Mouse (Mus musculus) ovary, postnatal 36 days (tissue): ENCODE data around the gene Nsl1.
A peak's percentile ranks its signal among the peaks of the same experiment; 100 is the strongest.

ENCODE experiments used
- DNase-seq: peaks from one replicate; pipeline ENCODE4 v3.0.0; 2022; ENCODE audit warnings: low spot score, mixed read lengths

The Nsl1 gene

DNA sequence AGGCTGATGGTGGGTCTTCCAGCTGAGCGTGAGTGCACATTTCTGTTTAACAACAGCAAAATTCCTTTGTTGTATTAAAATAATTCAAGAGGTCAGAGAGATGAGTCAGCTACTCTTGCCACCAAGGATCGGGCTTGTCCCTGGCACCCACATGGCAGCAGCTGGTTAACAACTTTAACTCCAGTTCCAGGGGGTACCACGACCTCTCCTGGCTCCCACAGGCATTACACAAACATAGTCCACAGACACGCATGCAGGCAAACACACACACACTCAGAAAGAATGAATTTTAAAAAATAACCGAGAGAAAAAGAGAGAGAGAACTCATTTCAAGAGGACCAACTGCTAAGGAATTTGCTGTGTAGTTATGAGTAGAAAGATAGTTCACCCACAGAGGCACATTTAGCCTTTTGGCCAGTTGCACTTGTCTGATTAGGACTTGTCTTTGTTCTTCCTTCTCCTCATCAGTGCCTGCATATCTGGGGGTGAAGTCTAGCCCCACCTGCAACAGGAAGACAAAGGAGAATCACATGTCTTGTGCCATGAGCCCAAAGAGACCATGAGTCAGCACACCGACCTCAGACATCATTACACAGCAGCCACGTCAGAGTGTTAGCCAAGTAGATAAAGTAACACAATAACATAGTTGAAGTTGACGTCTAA is 7.8 kb upstream of the Nsl1 start:
- no peak for DNase-seq

DNA sequence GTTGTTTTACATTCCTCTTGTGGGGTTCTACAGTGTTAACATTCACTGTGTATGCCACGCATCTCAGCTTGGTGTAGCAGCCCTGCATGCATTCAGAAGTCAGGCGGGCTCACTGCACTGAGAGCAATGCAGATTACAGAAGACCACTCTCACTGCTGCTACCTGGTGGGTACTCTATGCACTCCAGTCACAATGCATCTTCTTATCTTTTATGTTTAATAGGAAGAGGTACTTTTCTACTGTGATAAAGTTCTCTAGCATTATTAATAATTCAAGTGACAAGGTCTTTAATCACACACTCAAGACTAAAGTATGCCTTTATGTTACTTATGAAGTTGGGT is 7.3 kb upstream of the Nsl1 start:
- DNase-seq: no peak

DNA sequence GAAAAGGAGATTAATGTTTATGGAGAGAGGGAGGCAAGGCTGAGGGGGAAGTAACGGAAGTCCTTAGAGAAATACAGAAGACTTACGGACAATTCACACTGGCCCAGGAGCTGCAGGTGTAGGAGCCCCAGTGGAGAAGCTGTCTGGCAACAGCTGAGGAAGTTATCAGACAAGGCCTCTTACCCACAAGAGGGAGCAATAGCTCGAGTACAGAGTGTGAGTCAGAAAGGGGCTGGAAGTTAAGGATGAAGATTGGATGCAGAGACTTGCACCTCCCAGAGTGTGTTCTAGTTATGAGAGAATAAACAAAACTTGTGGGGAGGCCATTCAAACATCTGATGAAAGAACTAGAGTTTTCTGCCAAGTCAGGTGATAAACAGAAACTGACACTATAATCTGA is 5.4 kb upstream of the Nsl1 start:
- DNase-seq: no peak

DNA sequence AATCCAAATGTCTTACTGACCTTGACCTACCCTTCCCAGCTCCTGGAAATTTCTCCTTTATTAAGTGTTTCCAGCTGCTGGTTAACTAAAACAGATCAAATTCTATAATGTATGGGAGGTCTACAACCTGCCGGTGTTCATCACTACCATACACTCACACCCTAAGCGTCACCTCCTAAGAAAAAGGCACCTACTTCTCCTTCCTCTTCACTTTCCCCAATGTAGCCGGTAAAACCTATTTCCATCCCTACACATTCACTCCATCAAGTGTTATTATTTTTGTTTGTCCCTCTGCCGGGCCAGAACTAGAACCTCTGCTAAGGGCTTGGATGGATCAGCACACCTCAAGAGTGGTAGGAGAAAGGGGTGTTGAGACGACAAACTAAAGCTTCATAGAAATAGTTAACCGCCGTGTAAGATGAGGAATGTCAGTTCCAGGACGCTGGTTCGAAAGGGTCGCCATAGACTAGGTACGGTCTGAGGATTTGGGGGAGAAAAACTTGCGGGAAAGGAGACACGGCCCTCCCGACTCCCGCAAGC is 501 bp upstream of the Nsl1 start:
- DNase-seq: no peak

DNA sequence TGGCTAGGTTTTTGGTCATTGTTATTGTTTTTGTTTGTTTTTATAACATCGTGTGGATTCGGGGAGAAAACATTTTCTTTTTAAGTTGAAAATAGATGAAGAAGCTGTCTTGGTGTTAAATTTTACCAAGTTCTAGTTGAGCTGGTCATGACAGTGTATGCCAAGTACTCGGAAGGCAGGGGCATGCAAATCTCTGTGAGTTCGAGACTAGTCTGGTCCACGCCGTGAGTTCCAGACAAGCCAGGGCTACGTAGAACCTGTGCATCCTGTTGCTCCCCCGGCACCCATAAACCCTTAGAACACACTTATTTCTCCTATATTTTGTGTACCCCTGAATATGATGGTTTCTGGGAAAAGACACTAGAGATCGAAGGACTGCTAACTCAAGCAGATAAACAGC is 888 bp downstream of the Nsl1 start:
- no peak for DNase-seq

DNA sequence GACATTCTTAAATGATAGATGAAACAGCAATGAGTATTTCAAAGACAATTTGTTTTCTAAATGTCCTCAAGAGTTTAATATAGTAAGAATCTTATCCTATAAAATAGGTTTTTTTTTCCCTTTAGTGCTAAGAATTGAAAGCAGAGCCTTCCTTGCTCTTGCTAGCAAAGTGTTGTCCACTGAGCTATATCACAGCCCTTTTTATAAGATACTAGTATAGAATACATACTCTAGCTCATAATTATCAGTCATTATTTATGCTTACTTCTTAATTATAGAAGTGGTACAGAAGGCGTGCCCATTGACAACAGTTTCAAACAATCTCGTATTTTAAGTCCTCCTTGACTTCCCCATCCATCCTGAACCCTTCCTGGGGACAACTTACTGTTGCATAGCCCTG is 1.7 kb downstream of the Nsl1 start:
- DNase-seq: no peak

DNA sequence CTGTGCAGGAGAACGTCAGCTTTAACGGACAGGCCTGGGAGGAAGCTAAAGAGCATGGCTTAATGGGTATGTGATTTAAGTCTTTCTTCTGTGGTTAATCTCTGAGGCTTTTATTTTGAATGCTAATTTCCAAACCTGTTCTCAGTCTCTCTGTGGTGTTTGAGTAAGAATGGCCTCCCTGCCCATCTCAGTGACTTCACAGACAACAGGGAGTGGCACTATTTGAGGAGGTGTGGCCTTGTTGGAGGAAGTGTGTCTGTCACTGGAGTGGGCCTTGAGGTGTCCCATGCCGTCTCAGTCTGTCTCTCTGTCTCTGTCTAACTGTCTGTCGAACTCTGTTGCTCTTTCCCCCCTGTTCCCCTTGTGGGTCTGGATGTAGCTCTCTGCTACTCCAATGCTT is 2.4 kb downstream of the Nsl1 start:
- DNase-seq: no peak

DNA sequence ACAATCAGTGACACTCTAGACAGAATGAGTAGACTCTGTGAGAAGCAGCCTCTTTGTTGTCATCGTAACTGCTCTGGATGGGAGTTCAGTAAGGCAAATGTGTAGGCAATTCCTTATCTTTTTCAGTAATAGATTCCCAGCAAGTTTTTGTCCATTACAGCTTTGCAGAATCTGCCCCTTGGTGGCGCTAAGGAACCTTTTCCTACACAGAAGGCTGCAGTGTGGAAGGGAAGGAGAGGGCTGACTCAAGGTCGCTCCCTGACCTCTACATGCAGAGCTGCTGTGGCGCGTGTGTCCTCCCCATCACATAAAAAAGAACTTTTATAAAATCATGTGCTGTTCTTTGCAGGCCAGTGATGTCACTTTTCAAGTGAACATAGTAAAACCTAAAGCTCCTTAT is 5.6 kb downstream of the Nsl1 start:
- no peak for DNase-seq

DNA sequence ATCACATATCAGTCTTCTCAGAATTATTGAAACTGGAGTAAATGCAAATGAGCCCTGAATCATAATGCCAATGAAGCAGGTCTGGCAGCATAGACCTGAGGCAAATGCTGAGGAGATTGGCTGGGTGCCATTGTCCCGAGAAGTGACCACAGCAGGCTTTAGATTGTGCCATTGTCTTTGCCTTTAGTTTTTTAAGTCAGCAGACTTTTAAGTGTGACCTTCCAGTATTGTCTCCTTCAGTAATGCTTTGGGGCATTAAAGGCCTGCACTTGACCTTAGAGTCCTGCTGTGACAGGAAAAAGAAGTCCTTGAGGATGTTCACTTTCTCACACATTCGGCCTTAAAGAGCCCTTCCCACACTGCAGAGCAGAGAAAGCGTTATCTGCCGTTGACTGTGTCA is 7.4 kb downstream of the Nsl1 start:
- DNase-seq: no peak

DNA sequence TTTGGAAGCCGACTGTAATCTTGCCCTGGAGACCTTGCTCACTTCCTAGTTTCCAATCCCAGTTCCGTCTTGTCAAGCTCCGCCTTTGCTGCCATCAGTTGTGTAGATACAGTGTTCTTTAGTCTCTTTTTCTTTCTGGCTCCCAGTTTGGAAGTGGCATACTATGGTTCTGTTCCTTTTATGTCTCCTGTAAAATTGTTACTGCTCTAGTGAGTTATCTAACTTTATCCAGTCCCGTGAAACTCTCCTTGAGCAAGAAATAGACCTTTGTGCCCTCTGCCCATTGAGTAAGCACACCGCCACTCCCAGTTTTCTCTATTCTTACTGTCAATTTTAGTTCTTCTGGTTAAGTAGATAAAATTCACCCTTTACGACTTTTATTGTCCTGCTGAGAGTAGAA is 8.8 kb downstream of the Nsl1 start:
- no peak for DNase-seq

DNA sequence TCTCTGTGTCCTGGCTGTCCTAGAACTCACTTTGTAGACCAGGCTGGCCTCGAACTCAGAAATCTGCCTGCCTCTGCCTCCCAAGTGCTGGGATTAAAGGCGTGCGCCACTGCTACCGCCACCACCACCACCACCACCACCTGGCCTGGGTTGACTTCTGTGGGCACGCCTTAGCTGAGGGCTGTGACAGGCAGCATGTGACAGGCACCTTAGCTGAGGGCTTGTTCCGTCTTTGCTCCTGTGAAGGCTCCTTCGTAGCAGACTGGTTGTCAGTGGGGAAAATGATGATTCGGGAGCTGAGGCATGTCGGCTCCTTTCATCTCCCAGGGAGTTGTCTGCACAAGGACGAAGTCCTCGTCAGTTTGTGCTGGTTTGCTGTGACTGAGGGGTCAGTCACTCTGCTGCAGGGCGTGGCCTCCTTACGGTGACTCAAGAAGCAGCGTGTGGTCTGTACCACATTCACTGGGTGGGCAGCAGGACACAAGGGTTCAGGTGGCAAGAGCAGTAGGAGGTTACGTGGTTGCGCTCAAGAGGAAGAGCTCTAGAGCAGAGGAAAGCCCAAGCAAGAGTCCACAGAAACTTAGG is 9.6 kb downstream of the Nsl1 start:
- DNase-seq: no peak

DNA sequence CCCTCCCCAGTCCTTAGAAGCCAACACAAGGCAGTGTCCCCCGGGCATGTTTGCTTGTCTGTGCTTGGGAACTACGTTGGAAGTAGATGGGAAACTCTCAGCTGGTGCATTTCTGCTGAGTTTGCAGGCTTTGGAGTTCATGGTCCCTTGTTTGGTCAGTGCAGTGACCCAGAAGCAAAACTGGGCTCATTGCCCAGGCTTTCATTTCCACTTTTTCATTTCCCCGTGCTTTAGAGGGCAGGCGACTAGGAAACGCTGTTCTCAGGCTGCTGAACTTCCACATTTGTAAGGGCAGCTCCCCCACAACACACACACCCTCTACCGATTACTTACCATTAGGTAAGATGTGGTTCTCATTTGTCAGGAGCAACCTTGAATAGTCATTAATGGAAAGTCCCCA is 10.2 kb downstream of the Nsl1 start:
- DNase-seq: peak; percentile 27

DNA sequence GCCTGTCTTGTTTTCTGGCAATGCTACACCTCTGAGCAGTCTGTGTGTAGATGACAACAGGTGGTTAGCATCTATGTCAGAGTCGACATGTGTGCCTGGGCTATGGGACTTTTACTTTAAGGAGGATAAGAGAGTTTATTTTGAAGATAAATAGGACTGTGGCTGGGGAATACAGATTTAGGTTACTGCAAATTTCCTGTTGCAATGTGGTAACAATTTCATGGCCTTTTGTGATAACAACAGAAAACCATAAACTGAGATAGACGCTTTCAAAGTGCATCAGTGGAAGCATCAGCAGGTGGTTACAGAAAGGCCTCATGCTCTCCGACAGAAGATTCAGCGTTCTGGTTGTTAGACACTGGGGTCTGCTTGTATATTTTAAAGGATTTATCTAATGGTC is 10.7 kb downstream of the Nsl1 start:
- no peak for DNase-seq

DNA sequence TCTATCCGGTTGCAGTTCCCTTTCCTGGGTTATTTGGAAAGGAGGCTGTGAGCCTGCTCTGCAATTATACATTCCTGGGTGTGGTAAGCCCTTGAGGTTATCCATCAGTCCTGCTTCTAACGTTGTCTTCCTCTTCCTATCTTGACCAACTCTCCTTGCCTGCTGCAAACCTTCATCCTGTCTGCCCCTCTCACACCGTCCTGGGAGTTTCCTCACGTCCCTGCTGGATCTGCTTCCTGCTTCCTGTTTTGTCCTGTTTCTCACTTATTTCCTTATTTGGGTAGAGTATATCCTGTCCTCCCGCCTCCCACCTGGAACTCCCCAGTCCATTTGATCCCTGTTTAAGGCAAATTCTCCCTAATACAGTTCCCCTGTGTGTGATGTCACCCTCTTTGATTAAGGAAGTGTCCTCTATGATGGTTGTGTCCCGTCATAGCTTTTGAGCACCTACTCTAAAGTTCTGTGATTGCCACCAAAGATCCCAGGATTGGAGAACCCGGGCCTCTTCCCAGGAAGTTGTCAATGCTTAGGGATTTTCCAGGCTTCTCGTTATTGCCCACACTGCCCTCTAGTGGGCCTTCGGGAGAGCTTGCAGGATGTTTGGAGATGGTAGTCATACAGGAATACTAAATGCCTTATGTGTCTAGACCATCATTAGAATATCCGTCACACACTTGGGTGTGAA is 12.5 kb downstream of the Nsl1 start:
- DNase-seq: peak; percentile 40

DNA sequence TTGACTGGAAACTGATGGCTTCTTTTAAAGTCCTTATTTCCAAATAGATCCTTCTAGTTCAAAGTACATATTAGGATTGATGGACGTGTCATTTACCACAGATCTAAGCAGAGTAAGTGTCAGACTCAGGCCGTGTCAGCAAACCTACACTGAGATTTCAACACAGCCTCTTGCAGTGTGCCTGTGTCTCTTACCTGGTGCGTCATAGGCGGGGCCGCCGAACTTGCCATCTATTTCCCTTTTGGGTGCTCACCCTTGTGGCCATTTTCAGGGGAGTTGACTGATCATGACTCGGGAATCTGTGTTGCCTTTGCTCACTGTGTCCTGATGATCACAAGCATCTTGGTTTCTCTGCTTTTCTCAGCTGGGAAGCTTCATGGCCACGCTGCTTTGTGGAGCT is 20.4 kb downstream of the Nsl1 start:
- no peak for DNase-seq

DNA sequence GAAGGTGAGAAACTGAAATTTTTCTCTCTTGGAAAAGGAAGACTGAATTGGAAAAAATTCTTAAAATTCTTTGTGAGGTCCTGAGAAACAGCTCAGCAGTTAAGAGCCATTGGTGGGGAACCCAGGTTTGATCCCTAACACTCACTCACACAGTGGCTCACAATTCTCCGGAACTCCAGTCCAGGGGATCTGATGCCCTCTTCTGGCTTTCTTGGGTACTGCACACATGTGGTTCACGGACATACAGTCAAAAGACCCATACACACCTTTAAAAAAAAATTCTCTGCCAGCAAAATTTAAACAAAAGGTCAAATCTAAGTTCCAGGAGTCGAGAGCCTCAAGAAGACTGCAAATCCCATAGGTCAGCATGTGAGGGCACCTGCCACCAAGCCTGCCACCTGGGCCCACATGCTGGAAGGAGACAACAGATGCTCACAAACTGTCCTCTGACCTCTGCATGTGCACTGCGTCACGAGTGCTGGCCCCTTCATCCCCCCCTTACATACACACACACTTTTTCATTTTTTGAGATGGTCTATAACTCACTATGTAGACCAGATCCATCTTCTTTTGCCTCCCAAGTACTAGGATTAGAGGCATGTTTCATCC is 22.2 kb downstream of the Nsl1 start:
- no peak for DNase-seq

DNA sequence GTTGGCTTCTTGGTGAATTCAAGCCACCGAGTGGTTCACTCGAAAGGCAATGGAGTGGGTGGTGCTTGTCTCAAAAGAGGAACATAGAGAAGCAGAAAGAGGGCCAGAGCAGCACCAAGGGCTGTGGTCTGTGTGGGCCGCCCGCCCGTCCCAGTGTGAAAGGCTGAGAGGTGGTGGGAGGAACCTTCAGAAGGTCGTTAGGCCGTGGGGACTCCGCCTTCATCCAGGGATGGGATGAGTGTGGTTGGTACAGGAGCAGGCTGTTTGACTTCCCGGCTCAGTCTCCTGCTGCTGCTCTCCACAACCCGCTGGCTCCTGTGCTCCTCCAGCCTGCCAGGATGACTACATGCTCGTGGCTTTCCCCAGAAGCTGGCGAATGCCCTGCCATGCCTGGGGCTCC is 22.8 kb downstream of the Nsl1 start:
- no peak for DNase-seq

DNA sequence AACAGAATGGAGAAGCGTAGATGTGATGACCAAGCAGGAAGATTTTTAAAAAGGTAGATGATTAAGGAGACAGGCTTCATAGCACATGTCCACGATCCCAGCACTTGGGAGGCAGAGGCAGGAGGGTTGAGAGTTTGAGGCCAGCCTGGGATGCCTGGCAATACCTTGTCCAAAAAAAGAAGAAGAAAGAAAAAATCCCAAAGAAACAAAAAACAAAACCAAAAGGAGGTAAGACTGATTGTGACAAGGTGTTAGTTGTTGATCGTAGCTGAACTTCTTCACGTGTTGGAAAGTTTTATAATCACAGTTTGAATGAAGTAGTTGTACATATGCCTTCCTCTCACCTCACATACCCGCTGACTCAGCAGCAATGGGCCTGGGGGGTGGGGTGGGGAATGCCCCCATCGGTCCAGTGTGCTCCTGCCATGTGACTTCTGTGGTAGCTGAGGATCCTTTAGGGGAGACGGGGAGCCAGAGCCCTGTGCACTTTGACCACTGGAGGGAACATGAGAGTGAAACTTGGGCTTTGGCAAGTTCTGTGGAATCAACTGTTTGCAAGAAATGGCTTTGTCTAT is 23.6 kb downstream of the Nsl1 start:
- DNase-seq: no peak

DNA sequence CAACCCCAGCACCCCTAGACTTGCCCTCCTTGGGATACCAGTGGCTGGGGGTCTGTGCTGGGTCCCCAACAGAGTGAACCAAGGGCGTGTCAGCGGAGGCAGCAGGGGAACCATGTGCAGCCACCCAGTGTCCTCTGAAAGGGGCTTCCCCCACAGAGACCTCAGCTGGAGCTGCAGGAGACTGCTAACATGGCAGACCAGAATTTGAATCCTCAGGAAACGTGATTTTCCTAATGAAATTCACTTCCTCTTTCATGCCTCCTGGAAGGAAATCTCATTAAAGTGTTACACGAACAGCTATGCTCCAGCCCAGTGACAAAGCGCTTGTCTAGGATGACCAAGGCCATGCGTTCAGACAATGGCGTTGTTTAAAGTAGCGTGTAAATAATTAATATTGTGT is 24.1 kb downstream of the Nsl1 start:
- DNase-seq: no peak

DNA sequence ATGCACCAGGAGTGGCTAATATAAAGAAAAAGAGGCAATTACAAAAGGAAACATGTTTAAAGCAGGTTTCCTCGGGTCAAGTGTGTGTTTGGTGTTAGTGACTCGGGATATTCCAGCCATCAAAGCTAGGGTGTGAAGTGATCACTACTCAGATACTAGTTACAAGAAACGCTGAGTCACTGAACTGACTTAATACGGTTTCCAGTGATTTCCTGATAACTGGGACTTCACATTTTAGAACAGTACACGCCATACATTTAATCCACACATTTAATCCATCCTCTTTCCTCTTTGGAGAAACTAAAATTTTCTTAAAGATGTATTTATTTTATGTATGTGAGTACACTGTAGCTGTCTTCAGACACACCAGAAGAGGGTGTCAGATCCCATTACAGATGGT is 25.1 kb downstream of the Nsl1 start:
- no peak for DNase-seq

DNA sequence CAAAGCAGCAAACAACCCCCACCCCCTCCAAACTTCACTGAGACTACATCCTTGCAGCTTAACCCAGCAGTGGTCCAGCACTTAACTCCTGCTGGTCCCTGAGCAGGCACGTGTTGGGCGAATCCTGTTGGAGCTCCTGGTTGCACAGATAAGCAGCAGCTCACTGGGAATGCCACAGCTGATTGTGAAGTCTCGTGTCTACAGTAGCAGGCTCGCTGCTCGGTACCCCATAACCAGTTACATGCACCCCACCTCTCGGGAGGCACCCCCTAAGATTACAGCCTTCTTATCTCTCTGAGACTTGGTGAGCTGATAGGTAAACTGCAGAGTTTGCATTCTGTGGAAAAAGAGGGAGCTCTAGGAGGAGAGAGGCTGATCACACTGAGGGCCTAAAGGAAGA is 26.5 kb downstream of the Nsl1 start:
- no peak for DNase-seq

DNA sequence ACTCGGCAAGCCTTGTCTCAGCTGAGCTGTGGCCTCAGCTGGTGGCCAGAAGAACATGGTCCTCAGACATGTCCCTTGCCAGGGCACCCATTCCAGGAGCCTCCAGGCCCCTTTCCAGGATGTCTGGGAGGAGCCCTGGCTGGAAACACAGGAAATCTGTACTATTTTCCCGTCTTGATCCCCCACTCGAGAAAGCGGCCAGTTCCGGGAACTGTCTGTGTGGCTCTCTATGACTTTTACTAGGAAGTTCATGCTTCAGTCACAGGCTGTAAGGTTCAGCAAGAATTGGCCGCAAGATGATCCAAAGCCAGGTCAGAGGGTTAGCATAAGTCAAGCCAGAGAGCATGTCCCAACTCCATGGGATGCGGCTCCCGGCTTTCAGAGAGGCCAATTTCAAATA is 29.2 kb downstream of the Nsl1 start:
- DNase-seq: no peak

DNA sequence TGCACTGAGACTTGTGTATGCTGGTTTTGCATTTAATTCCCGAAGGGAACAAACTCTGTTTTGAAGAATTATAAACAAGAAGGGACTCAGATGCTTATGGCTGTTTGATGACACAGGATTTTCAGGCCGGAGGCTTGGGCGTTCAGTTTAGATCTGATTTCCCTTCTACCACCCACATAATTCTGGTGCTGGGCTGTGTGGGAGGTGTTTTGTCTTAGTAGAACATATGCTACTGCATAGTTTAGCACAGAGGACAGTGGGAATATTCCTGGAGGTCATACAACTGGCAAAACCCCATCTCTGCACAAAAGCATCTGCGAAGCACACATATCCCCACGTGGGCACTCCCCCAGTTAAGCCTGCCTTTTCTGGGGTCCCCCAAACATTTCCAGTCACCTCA is 30.8 kb downstream of the Nsl1 start:
- no peak for DNase-seq
